Mouse (Mus musculus) stomach, embryonic 14.5 days (tissue): ENCODE measurements around the gene Pgc. TPM values are rescaled to one million over a fixed set of nuclear protein-coding genes. Genes with fewer than 3 reads are reported as not detected.
A peak's percentile ranks its signal among the peaks of the same experiment; 100 is the strongest.

Source experiments
- ATAC-seq: fragments of 200-750 bp; cut with Nextera tagmentation; 2 replicates; pipeline ENCODE4 v1.8.0; 2017; ENCODE audit warnings: low read depth, moderate TSS enrichment; ENCODE audit not compliant: insufficient number of reproducible peaks, insufficient read depth, low FRiP score
- H3K27ac ChIP-seq: fragments of 300-500 bp; sonication (generic); 2 replicates; pipeline ENCODE4 v1.5.1; 2014; ENCODE audit warnings: mild to moderate bottlenecking, low read length, moderate library complexity, mixed read lengths
- H3K27me3 ChIP-seq: fragments of 300-500 bp; sonication (generic); 2 replicates; pipeline ENCODE4 v1.6.1; 2014; ENCODE audit warnings: low read length, control low read depth, mixed read lengths; ENCODE audit not compliant: control insufficient read depth, insufficient read depth
- H3K36me3 ChIP-seq: fragments of 300-500 bp; sonication (generic); 2 replicates; pipeline ENCODE4 v1.6.1; 2014; ENCODE audit warnings: mild to moderate bottlenecking, control low read depth, low read length, moderate library complexity, mixed read lengths; ENCODE audit not compliant: control insufficient read depth, insufficient read depth
- H3K4me1 ChIP-seq: fragments of 300-500 bp; sonication (generic); 2 replicates; pipeline ENCODE4 v1.6.1; 2014; ENCODE audit warnings: low read length, control low read depth, mixed read lengths; ENCODE audit not compliant: control insufficient read depth, insufficient read depth
- H3K4me2 ChIP-seq: fragments of 300-500 bp; sonication (generic); replicated peaks from 2 replicates; pipeline ENCODE4 v1.6.1; 2014; ENCODE audit warnings: low read depth, low read length, control low read depth
- H3K4me3 ChIP-seq: fragments of 300-500 bp; sonication (generic); 2 replicates; pipeline ENCODE4 v1.5.1; 2014; ENCODE audit warnings: low read depth, low read length, control low read depth
- H3K9ac ChIP-seq: fragments of 300-500 bp; sonication (generic); replicated peaks from 2 replicates; pipeline ENCODE4 v1.6.1; 2014; ENCODE audit warnings: low read depth, mild to moderate bottlenecking, control low read depth, low read length, moderate library complexity, mixed read lengths
- H3K9me3 ChIP-seq: fragments of 300-500 bp; sonication (generic); 2 replicates; pipeline ENCODE4 v1.6.1; 2016; ENCODE audit warnings: low read depth, low read length, control low read depth; ENCODE audit not compliant: control insufficient read depth
- WGBS: fragments of 180-500 bp; shearing (Covaris S2); extraction: QIAGEN DNeasy Blood & Tissue Kit; methylation state at CpG from one replicate; pipeline ENCODE4 v1.1.7; 2014; 5-methylcytosine and 5-hydroxymethylcytosine counted together
- polyA plus RNA-seq: library from polyadenylated mRNA; unstranded; fragments of >200 nt; fragmentation: Nextera tagmentation; extraction: Ambion mirVana; gene quantifications from 2 replicates; pipeline ENCODE4 v1.2.1, GENCODE M21; 2014

Pgc gene
- polyA plus RNA-seq: 36.4 and 43.8 TPM in 2 replicates

DNA sequence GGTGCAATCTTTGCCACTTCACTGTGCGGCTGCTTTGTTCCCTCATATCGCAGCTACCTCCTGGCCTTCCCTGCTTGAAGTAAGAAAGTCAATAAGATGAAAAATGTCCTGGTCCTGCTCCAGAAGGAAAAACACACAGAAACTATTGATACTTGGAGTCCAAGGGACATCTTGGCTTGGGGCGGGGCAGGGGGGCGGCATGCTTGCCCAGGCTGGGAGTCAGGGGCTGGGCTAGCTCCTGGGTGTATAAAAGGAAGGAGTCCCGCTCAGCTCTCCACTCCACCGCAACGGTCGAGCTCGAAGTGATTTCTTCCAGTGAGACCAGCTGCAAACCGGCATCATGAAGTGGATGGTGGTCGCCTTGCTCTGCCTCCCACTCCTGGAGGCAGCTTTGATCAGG lies at the start of gene Pgc:
Gene Pgc (plus strand): TSS at position 277 of the 400 bp plus-strand sequence.
- H3K4me2 ChIP-seq: no peak within 1 kb of the TSS
- H3K4me3 ChIP-seq: no peak within 1 kb of the TSS
- no peaks in the 10 kb centered on the region for H3K36me3 ChIP-seq
- 63% methylated on average over 11 of the region's 11 CpGs for WGBS
- ATAC-seq: no peak
- H3K9ac ChIP-seq: no peak within 1 kb of the TSS
- H3K27me3 ChIP-seq: no peaks in the 10 kb centered on the region
- H3K4me1 ChIP-seq: no peaks in the 10 kb centered on the region
- no peaks in the 10 kb centered on the region for H3K9me3 ChIP-seq
- no peak within 1 kb of the TSS for H3K27ac ChIP-seq

DNA sequence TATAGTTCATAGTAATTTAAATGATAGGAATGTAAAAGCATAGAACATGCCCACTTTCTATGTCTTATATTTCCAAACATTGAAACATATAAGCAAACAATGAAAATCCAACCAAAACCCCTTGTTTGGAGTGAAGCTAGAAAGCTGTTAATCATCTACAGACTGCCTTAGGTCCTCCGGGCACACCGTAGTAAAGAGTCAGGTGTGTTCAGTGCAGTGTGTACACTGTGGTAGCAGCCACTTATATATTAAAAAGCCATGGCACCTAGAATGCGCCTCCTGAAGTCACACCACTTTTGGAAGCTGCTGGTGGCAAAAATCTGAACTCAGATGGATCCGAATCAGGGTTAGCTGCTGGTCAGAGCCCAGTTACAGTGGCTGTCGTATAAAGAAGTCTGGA lies 48.4 kb upstream of the Pgc start:
- WGBS: 68% methylated on average over 5 of the region's 5 CpGs
- no peak overlapping the region for H3K27ac ChIP-seq
- no peak overlapping the region for H3K9ac ChIP-seq
- no peaks in the 10 kb centered on the region for H3K27me3 ChIP-seq
- ATAC-seq: no peak
- H3K4me1 ChIP-seq: no peaks in the 10 kb centered on the region
- H3K36me3 ChIP-seq: peaks cover 34% of the 10 kb centered on the region
- no peak overlapping the region for H3K4me2 ChIP-seq
- no peaks in the 10 kb centered on the region for H3K9me3 ChIP-seq
- no peak overlapping the region for H3K4me3 ChIP-seq

DNA sequence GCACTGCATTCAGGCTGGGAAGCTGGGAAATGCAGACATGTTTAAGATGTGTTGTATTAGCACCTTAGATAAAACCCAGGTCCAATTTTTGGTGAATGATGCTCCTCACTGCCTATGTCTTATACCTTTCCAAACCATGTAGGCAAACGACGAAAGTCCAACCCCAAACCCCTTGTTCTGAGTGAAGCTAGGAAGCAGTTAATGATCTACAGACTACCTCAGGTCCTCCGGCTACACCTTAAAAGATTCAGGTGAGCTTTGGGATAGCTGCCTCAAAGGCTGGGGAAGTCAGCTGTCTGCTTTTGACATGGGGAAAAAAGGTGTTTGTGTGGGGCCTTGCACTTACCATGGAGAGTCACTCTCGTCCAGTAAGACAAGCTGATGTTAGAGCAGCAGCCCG lies 47.9 kb upstream of the Pgc start:
- Histone ChIP-seq H3K4me2 (no peak overlapping the region), H3K36me3 (peaks cover 34% of the 10 kb centered on the region)
- no peak for ATAC-seq

DNA sequence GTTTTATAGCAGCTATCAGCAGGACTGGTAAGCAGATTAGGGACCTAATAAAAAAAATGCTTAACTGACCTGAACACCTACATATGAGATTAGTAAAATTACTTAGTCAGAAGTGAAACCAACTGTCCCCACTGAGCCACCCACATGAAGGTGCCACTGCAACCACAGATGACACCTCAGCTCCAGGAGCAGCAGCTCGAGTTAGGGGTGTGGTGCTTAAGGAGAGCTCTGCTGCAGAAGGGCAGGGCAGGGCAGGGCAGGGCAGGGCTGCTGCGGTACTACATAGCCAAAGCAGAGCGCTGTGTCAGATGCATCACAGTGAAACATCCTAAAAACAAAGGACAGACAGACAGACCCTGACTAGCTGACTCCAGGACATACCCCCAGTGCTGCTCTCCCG lies 43.8 kb upstream of the Pgc start:
- no peak overlapping the region for H3K9ac ChIP-seq
- H3K9me3 ChIP-seq: no peaks in the 10 kb centered on the region
- no peak overlapping the region for H3K4me3 ChIP-seq
- no peak overlapping the region for H3K27ac ChIP-seq
- WGBS: 72% methylated on average over 4 of the region's 4 CpGs
- peaks cover 8% of the 10 kb centered on the region for H3K4me1 ChIP-seq
- no peak overlapping the region for H3K4me2 ChIP-seq
- no peak for ATAC-seq
- H3K27me3 ChIP-seq: no peaks in the 10 kb centered on the region
- peaks cover 53% of the 10 kb centered on the region for H3K36me3 ChIP-seq

More for the DNA sequence above, 47.9 kb upstream of the Pgc start:
- Histone ChIP-seq H3K27me3 (no peaks in the 10 kb centered on the region), H3K9me3 (no peaks in the 10 kb centered on the region), H3K27ac (no peak overlapping the region), H3K9ac (no peak overlapping the region), H3K4me1 (no peaks in the 10 kb centered on the region), H3K4me3 (no peak overlapping the region)
- 66% methylated on average over 5 of the region's 5 CpGs for WGBS

DNA sequence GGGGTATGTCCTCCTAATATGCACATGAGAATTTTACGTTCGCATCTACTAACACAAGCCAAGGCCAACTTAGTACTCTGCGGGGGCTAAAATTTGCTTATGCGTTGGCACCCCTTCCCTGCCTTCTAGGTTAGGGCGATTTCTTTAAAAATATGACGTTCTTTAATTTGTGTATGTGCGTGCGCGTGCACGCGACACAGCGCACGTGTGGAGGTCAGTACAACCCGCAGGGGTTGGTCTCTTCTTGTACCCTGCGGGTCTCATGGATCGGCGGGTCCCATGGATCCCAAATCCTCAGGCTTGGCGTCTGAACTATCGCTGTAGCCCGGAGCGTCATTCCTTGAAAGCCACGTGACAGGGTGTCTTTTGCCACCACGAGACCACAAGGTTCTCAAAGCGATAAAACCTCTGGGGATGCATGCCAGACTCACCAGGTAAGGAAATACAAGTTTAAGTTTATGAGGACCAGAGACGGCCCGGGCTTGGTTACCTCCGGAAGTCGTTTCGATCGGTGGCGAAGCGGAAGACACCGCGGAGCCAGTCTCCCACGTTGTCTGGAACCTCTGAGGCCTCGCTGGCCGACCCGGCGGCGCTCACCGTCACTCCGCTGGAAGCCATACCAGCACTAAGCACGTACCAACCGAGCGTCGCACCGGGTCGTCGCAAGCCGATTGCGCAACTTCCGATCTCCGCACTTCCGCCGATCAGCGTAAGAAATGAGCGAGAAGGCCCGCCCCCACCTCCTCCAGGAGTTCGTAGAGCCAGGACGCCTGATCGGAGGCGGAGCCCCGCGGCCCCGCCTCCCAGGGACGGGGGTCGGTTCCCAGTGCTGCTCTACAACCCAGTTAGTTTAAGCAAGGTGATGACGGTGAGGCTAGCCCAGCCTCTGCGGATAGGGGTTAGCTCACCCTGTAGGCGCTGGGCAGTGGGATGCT lies 39.0 kb upstream of the Pgc start:
- H3K4me3 ChIP-seq: peak overlapping the region; percentile 89
- H3K27ac ChIP-seq: peak overlapping the region; percentile 79
- H3K9ac ChIP-seq: peak overlapping the region; percentile 74
- H3K4me2 ChIP-seq: peak overlapping the region; percentile 97
- no peaks in the 10 kb centered on the region for H3K9me3 ChIP-seq
- peaks cover 21% of the 10 kb centered on the region for H3K36me3 ChIP-seq
- peak; percentile 86 for ATAC-seq
- WGBS: 1% methylated on average over 70 of the region's 70 CpGs
- no peaks in the 10 kb centered on the region for H3K27me3 ChIP-seq
- H3K4me1 ChIP-seq: peaks cover 14% of the 10 kb centered on the region

DNA sequence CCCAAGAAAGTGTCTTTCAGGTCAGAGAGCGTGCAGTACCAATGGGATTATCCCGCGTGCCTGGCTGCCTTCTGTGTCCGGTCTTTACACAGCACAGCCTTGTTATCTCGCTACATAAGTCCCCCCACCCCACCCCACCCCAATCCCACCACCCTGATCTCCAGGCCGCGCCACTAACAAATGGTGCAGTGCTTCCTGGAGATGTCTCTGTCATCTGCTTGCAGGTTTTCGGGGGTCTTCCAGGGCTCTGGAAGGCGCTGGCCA lies 38.4 kb upstream of the Pgc start, which contains the start of gene Tomm6:
Gene Tomm6 (minus strand): TSS at position 43 of the 264 bp plus-strand sequence.
- WGBS: under 1% methylated on average over 9 of the region's 9 CpGs

DNA sequence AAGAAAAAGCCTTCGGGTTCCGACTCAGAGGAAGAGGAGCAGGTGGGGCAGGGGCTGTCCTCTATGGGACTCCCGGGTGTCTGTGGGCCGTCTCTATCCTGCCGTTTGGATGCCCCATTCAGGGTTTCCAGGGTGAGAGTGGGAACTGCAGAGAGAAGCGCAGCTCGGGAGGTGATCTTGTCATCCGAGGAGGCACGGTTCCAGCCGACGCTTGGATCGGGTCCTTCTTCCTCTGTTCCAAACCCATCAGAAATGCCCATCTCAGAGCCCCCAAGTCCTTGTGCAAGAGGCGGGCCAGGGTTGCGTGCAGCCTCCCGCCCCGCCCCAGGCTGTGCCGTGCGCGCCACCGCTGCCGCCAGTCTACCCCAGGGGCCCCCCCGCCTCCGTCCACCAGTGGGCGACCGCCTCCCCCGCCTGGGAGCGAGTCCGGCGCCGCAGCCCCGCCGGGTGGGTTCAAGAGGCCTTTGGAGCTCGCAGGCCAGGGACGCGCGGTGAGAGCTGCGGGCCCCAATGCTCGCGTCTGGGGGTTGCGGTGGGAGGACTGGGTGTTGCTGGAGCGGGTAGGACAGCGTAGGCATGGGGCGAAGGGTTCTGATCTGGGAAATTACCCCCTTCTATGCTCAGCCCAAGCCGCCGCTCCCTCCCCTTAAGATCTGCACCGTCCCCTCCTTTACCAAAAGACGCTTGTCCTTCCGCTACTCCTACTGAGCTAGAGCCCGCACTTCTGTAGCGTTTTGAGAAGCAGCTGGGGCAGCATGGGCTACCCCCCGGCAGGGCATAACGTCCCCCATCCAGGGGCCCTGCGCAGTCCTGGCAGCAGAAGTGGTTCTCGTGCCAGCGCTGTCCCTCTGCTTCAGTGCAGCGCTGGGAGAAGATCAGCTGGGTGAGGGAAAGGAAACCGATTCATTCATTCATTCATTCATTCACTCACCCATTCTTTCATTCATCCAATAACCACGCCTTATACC lies 37.8 kb upstream of the Pgc start, which contains the start of gene Frs3:
Gene Frs3 (plus strand): TSS at position 423 of the 968 bp plus-strand sequence.
- H3K4me3 ChIP-seq: peak within 1 kb of the TSS; percentile 89
- 1% methylated on average over 57 of the region's 58 CpGs for WGBS
- H3K9me3 ChIP-seq: no peaks in the 10 kb centered on the region
- peak within 1 kb of the TSS; percentile 97 for H3K4me2 ChIP-seq
- peak; percentile 59 for ATAC-seq
- H3K4me1 ChIP-seq: peaks cover 14% of the 10 kb centered on the region
- H3K27me3 ChIP-seq: no peaks in the 10 kb centered on the region
- H3K27ac ChIP-seq: peak within 1 kb of the TSS; percentile 79
- H3K36me3 ChIP-seq: peaks cover 17% of the 10 kb centered on the region
- peak within 1 kb of the TSS; percentile 74 for H3K9ac ChIP-seq

More for the DNA sequence above, 38.4 kb upstream of the Pgc start, which contains the start of gene Tomm6:
- H3K36me3 ChIP-seq: peaks cover 19% of the 10 kb centered on the region
- peak within 1 kb of the TSS; percentile 79 for H3K27ac ChIP-seq
- H3K9me3 ChIP-seq: no peaks in the 10 kb centered on the region
- peak within 1 kb of the TSS; percentile 97 for H3K4me2 ChIP-seq
- H3K4me1 ChIP-seq: peaks cover 14% of the 10 kb centered on the region
- ATAC-seq: no peak
- peak within 1 kb of the TSS; percentile 74 for H3K9ac ChIP-seq
- peak within 1 kb of the TSS; percentile 89 for H3K4me3 ChIP-seq
- H3K27me3 ChIP-seq: no peaks in the 10 kb centered on the region

DNA sequence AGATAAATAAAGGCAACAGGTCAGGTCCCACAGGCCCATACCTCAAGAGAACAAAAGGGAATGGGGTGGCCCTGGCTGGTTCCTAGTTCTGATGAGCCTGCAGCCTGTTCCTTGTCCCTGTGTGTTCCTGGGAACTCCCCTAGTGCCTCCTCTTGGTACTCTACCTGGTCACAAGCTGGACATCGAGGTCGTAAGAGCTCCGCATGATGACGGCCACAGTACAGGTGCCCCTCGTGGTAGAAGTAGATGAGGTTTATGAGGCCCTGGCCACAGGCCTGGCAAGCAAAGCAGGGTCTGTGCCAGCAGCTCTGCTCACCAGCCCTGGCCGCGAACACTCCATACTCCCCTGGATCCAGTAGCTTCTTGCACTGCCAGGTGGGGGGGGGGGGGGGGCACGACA lies 36.7 kb upstream of the Pgc start:
- WGBS: 77% methylated on average over 8 of the region's 8 CpGs
- peak overlapping the region; percentile 97; the same call in 1 of the 2 replicates for H3K4me2 ChIP-seq

More for the DNA sequence above, 36.7 kb upstream of the Pgc start:
- Histone ChIP-seq H3K9ac (no peak overlapping the region), H3K4me3 (no peak overlapping the region), H3K27ac (no peak overlapping the region), H3K9me3 (no peaks in the 10 kb centered on the region), H3K27me3 (no peaks in the 10 kb centered on the region), H3K36me3 (peaks cover 8% of the 10 kb centered on the region), H3K4me1 (peaks cover 18% of the 10 kb centered on the region)
- ATAC-seq: no peak
